Mouse (Mus musculus): ENCODE measurements around the gene Fktn.
"Not testable (repeated sequence)": the region's sequence is repeated elsewhere in the genome, so short reads cannot be mapped to it uniquely, and the experiment has no call there.

The Fktn gene

DNA sequence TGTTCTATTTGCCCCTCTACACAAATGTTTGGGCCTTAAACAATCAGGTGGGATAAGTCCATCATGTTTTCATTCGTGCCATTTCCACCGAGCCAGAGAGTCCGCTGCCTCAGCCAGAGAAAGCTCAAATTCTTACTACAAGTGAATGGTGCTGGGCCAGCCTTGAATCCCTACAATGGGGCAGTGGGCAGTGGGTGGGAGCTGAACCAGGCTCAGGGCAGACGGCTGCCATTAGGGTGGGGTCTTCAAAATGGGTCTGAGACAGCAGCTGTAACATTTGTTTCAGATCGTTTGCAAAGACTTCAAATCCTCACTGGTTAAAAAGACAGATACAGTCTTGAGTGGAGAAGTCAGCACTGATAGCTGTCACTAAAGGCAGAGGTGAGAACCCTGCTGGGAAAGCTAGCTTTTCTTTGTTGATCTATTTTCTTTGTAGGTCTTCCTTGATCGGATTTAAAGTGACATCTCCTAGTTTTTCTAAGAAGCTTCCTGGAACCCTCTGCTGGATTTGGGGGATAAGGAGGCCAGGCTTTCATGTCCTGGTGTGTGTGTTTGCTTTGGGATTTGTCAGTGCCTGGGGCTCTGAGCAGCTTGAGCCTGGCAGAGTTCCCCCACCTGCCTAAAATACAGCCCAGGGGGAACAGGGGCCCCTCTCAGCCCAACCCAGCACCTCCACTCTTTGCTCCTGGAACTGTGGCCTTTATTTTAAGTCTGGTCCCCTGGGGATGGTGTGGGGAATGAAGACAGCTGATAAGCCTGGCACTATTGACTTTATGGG is 57.3 kb downstream of the Fktn start:
- DNase-seq (ENCODE audit: low read depth), result no peak

DNA sequence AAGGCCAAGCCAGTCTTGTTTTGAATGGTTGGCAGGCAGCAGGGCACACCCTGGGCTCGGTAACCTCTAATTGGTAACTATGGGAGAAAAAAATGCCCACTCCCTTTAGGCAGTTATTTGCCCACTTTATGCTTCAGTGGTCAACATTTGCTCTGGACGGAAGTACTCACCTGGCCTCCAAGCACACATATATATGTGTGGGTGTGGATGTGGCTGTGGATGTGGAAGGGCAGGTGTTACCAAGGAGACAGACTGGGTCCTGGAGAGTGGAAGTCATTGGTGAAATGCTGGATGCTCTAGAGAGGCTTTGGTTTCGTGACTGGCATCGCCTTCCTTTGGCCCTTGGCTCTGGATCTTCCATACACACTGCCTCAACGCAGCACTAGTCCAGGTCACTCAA is 58.2 kb downstream of the Fktn start:
- DNase-seq (ENCODE audit: low read depth), result no peak

DNA sequence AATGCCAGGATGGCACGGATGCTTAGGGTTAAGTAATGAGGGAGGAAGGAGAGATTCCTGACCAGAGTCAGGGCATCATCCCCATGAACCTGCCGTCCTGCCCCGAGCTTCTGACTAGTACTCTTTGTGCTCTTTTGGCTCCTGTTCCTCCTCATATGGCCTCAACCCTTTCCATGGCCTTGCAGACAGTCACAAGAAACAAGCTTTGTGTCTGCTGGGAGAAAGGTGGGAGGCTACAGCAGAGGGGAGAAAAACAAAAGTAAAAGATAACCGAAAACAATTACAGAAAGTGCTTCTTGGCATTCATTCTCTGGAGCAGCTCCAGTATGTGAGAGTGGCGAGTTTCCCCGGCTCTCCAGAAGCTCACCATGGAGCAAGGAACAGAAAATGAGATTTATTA is 60.1 kb downstream of the Fktn start:
- no peak for DNase-seq (ENCODE audit: low read depth)

DNA sequence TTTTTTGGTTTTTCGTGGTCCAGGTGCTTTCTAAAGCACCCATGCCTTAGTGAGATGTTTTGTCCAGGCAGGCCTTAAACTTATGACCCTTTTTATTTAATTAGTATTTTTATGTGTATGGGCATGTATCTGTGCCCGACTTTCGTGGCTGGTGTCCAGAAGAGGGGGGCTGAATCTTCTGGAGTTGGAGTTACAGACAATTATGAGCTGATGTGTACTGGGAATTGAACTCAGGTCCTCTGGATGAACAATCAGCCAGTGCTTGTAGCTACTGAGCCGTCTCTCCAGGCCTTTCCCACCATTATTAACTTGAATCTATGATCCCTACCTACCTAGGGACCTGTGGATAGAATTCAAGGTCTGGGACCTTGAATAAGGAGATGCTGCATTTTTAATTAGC is 67.6 kb downstream of the Fktn start:
- DNase-seq (ENCODE audit: low read depth), result no peak

DNA sequence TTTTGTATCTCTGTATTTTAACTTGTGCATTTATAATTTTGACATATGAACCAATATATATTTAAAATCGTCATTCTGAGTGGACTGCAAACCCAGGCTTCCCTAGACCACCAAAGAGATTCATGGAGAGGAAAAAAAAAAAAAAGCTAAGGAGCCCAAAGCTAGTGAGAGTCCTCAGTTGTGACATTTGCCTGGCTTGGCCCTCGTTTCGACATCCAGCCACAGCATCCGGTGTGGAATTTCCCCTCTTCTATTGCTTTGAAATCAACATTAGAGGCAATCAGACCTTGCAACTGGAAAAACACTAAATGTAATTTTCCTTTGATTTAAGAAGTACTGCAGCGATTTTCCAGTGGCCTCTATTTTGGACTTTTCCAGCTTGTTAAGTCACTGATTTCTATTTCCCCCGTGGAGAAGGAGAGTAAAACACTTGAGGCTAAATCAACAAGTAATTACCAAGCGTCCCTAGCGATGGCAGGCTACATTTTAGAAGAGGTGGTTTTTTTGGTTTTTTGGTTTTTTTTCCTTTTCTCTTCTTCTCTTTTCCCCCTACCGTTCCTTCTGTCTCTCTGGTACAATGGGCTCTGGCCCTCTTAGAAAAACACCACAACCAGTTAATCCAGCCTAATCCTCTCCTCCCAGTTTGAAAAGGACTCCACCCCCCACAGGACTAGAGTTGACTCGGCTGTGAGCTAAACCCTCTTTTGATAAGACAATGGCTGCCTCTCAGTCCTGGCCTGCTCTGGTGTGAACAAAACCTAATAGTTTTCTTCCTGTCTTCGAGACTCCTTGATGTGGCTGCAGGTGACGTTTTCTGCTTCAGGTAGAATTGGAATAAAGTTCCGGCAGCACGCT is 68.6 kb downstream of the Fktn start:
- no peak for DNase-seq (ENCODE audit: low read depth)

DNA sequence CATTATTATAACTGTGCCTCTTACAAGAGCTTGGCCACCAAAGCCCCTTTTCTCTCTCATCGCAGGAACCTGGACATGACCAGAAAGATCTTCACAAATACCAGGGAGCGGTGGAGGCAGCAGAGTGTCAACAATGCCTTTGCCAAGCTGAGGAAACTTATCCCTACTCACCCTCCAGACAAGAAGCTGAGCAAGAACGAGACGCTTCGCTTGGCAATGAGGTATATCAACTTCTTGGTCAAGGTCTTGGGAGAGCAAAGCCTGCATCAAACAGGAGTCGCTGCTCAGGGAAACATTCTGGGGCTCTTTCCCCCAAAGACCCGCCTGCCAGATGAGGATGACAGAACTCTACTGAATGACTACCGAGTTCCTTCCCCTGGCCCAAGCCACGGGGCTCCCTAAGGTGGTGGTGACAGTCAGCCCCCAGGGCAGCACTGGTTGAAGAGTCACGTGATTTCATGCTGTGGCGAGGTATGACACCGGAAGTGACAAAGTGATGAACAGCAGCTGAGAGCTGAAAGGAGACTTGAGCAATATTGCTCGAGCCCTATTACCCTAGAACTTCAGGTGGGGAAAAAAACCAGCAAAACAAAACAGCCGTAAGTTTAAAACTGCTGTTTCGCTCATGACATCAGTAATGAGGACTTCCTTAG is 72.1 kb downstream of the Fktn start:
- no peak for DNase-seq (ENCODE audit: low read depth)

DNA sequence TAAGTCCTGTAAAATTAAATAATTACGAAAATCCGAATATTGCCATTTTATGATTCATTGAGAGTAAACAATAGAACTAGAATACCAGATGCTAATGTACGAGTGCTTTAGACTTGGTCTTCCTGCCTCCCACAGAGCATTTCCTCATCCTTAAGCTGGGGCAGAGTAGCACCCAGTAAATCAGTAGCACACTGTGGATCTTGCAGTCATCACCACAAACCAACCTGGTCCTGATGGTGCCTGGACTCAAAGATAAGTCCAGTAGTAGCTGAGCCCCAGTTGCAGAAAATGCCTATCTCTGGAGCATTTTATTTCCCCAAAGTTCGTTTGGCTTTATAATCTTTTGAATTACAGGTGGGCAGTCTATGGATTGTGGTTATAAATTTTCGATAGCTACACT is 73.1 kb downstream of the Fktn start:
- DNase-seq (ENCODE audit: low read depth), result no peak

DNA sequence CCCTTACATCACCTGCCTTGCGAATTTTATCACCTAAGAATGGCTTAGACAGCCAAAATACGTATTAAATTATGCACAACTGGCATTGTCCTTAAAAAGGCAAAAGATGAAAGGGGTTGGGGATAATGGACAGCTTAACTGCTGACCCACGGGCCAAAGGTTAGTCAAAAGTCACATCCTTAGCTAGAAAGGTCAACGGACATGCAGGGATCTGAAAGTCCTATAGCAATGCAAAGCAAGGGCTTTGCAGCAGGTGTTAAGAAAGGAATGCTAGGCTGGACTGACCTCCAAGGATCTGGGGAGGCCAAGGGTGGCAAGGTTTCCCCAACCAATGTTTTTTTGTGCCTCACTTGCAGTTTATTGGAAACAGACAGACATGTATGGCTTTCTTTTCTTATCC is 75.5 kb downstream of the Fktn start:
- DNase-seq (ENCODE audit: low read depth), result no peak

DNA sequence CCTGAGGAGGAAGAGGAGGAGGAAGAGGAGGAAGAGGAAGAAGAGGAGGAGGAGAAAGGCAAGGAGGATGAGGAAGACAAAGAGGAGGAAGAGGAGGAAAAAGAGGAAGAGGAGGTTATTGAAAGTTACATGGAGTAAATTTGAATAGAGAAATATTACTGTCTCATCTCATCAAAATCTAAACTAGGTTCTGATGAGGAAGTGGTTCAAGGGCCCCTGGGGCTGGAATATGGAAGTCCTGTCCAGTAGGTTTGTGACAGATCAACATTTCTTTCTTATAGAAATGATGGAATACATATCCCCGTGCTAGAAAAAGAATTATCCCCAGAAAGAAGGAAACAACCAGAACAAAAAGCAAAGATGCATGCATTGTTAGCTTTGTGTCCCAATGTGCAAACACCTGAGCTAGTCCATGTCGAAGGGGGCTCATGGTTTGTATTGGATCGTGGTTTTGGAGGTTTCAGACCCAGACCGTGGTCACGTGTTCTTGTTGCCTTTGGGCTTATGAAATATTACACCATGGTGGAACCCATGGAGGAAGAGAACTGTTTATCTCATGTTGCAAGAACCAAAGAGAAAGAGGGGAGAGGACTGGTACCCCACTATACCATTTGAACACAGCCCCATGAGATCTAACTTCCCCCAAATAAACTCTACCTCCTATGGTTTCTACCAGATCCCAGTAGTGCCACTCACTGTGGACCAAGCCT is 80.6 kb downstream of the Fktn start:
- no peak for DNase-seq (ENCODE audit: low read depth)

DNA sequence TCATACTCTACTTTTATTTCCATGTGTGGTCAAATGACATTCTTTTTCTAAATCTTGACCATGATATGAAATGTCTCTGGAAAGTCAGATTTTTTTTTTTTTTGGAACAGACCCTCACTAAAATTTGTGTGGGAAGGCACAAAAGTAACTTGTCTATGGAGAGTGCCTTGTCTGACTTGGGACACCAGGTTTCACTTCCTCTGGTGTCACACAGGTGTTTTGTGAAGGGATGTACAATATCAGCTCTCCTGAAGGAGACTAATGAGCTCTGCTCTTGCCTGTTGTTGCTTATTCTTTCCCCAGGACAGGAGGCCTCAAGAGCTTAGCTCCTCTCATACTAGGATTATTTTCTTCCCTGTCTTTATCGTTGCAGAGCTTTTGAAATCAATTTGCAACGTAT is 81.3 kb downstream of the Fktn start:
- DNase-seq (ENCODE audit: low read depth), result no peak

DNA sequence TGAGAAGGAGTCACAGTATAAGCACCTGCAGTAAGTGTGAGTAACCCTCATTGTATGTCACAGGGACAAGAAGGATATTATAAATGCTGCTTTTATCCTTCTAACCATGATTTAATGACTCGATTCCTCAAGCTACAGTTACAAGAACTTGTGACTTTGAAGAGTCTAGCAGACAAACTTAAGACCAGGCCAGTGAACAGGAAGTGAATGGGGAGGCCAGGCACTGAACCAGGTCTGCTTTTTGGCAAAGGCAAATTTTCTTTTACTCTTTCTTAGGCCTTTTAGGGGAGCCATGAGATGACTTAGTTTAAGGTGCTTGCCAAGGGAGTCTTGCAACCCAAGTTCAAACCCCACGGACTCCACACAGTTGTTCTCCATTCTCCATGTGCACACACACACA is 81.9 kb downstream of the Fktn start:
- no peak for DNase-seq (ENCODE audit: low read depth)

DNA sequence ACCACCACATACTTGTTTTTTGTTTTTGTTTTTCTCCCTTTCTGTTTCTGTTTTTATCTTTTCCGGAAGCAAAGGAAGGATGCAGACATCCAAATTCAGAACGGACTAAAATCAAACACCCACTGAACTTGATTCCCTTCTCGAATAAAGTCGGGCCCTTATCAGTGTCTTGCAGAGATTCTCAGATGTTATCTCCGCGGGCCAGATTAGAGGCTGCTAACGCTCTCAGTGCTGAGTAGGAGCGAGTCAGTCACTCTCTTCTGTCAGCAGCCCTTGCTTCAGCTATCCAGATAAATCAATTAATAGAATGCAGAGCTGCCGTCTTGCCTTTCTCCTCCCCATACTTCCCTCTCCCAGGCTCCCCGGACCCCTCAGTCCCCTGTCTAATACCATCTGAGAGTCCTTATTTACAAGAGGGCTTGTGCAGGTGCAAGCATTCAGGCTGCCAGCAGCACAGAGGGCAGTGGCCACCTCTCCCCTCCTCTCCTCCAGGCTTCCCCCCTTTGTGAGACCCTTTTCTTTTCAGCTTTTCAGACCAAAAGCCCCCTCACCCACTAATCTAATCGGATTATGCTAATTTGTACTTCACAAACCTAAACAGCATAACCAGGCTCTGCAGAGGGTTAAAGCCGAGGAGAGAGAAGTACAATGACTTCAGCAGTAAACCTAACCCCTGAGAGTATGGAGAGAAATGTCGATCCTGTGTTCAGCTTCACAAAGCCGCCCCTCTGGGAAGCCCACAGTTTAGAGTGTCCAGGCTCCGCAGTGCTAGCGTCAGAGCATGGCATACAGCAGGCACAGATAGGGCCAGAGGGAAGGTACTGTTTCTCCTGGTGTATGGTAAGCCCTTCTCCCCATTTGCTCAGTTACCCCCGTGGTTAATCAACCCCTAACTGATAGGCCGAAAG is 83.3 kb downstream of the Fktn start:
- no peak for DNase-seq (ENCODE audit: low read depth)

DNA sequence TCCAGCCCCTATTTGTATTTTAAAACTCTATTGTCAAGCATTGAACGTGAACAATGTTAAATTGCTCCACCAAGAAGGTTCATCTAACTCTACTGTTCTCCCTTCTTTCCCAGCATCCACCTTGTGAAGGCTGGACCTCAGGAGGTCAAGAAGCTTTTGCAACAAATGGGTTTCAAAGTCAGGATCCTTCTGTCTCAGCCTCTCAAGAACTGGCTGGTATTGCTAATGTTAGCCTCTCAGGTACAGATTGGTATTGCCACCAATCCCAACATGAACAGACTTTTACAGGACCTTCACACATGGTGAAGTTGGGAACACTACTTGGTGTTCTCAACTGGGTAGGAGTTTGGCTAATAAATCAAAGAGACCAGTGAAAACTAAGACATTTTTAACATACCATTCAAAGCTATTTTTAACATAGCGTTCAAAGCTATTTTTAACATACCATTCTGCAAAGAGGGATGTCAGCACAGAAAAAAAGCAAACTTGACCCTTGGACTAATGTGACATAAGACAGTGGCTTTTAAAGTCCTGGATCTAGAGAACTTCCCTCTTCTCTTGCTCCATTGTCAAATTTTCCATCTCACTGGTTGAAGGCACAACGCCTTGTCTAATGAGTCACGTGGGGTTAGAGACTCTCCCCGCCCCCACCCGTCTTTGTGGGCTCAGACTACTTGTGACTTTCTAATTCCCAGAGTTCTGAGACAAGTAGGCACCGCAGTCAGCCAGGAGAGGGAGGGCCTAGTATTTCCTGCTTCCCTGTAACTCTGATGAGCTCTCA is 85.3 kb downstream of the Fktn start:
- DNase-seq (ENCODE audit: low read depth), result no peak

DNA sequence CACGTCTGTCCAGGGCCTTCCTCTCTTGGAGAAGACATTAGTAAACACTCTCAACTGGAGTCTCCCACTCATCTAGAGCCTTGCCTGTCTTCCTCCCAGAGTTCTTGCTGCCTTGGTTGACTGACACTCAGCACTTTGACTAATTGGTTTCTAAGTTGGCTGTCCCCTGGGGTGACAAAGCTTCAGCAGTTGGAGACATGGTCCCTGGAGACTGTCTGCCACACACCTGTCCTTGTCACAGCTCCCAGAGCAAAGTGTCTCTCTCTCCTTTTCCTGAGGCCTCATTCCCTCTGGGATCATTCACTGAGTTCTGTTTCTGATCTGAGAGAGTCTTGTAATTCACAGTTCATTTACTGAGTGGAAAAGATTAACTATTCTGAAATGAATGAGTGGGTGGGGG is 86.0 kb downstream of the Fktn start:
- no peak for DNase-seq (ENCODE audit: low read depth)

DNA sequence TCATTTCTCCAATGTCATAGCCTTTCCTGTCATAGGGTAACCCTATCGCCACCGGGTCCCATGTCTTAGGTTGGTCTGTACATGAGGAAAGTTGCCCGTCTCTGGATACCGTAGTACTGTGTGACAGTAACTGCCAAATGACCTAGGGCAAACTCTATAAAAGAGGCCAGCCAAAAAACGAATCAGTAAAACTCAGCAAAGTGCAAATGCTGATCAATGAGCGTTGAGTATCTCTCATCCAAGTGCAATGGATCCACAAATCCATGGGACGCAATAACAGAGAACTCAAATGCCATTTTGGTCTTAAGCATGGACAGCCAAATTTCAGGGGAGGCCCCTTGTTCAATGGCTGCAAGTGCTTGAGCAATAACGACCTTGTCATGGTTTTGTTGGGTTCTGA is 89.9 kb downstream of the Fktn start:
- DNase-seq (ENCODE audit: low read depth), result not testable (repeated sequence)

DNA sequence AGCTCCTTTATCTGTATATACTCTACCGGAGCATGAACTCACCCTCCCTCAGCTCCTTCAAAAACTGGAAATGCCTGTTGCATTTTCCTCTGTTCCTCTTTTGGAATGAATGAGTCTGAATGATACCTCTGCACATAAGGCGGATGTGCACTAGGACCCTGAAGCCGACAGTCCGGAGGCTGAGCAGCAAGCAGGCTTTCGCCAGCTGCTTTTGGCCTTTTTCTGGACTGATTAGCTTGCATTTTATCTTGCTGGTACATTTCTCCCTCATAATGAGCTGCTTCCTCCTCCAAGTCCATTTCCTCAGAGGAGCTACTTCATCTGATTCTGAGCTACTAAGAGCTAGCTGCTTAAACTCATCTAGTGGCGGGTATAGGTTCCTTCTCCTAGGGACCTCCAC is 92.6 kb downstream of the Fktn start:
- DNase-seq (ENCODE audit: low read depth), result not testable (repeated sequence)

DNA sequence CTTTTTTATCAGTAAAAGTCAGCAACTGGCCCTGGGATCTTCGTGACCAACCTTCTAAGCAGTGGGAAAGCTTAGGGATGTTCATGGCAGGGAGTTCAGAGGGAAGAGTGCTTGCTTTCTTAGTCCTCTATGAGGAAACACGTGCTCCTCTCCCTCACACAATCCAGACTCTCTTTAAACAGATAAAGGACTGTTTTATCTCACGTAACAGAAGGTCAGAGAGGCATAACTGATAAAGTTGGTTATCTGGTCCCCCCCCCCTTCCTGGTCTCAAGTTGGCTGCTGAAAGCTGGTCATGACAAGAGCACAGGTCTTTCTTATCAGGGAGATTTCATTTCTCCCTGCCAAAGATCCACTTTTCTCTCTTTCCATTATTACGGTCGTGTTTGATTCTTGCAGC is 104.5 kb downstream of the Fktn start:
- DNase-seq (ENCODE audit: low read depth), result no peak

DNA sequence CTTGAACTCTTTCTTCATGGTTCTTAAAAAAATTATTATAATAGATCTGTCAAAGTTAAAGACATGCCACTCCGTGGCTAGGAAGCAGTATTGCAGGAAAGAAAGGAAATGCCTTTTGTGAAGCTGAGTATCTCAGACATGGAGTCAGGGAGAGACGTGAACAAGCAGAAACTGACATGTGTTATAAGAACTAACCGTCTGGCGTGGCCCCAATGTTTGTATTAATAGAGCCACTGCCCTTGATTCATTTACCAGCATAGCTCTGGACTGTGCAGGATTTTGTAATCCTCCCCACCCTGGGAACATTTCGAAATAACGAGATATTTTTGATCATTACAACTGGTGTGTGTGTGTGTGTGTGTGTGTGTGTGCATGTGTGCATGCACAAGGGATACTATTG is 109.9 kb downstream of the Fktn start:
- DNase-seq (ENCODE audit: low read depth), result no peak

DNA sequence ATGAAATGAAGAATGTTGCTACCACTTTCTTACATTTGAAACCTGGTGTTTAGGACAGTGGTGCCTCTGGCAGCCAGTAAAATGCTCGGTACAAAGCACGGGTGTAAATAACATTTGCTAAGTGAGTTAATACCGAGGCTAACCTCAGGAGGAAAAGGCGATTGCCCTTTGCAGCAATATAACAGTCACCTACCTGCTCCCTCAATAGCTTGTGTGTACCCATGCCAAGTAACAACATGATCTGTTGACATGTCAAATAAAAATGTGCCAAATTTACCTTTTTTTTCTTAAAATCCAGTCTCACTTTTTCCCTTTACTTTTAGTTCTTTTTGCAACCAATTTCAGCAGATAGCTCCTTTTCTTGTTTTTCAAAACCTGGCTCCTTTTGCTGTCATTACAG is 111.0 kb downstream of the Fktn start:
- no peak for DNase-seq (ENCODE audit: low read depth)

DNA sequence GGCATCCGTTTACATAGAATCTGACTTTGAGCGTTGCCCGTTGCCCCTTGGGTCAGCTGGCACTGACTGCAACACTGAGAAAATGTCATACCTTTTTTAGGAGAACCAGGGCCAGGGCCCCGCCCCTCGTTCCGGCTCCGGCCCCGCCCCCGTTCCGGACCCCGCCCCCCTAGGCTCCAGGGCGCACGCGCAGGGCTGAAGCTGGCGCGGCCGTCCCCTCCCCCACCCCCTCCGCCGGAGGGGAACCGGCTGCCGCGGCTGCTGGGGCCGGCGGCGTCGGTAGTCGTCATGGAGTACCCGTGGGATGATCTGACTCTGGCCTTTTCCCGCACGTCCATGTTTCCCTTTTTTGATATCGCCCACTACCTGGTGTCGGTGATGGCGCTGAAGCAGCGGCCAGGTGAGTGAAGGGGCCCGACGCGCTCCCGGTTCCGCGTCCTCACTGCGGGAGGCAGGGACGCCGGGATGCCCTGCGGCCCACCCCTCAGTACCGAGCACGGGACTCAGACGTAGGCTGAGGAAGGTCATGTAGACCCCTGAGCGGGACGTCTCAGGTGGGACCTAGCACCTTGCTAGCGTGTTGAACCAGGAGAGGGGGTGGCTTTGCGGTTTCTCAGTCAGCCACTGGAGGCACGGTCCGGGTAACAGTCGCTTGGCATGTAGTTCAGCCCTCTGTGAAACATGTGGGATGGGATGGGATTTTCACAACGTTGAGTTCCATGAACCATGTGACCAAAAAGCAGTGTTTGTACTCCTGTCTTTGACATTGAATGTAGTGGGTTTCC is 112.2 kb downstream of the Fktn start, which contains the start of gene Tmem38b:
Gene Tmem38b (plus strand): TSS at position 225 of the 785 bp plus-strand sequence.
- peak; percentile 48 for DNase-seq (ENCODE audit: low read depth)

All from c-Kit-positive CD71-negative TER-119-negative erythroid progenitor cells, embryonic 14.5 days (primary cell).